Mouse (Mus musculus): Measurements from ENCODE around the gene Tmem132d.

- TF ChIP-seq CTCF (IDR thresholded peaks at IDR 0.05; ENCODE audit: borderline replicate concordance, extremely low read depth, insufficient read depth, insufficient read length) = no peak
- TF ChIP-seq POLR2A (IDR thresholded peaks at IDR 0.05; ENCODE audit: borderline replicate concordance, extremely low read depth, insufficient read depth, insufficient read length, poor library complexity, severe bottlenecking) = no peak
Observed at GRCm38 (mm10) chr5:128336841-128337240, 96.0 kb downstream of the Tmem132d start.
